Mouse (Mus musculus) MEL (cell line): ENCODE measurements around the gene Zfp385b. TPM values are rescaled to one million over a fixed set of nuclear protein-coding genes. Genes with fewer than 3 reads are reported as not detected.

Experiments used
- DNase-seq: peaks from one replicate; pipeline ENCODE4 v3.0.0; 2011; ENCODE audit warnings: low read depth, low spot score
- H3K27ac ChIP-seq: 2 replicates; pipeline ENCODE4 v1.5.1; 2012; ENCODE audit warnings: low read depth, mild to moderate bottlenecking, control low read depth, low read length, moderate library complexity; ENCODE audit not compliant: control insufficient read depth
- H3K27me3 ChIP-seq, 2 experiments: fragments of 150-350 bp in 1 of 2; sonication (generic) in 1 of 2; 2 replicates each; pipeline ENCODE4 v1.6.1; 2012; ENCODE audit warnings: low read length in 2 of 2, mild to moderate bottlenecking in 2 of 2, improper control_type of control experiment in 1 of 2, moderate library complexity in 1 of 2; ENCODE audit not compliant: insufficient read depth in 2 of 2, control insufficient read depth in 1 of 2
- H3K36me3 ChIP-seq, 2 experiments: 2 replicates each; pipeline ENCODE4 v1.6.1; 2012 to 2014; ENCODE audit warnings: low read length in 2 of 2, improper control_type of control experiment in 1 of 2, inconsistent platforms in 1 of 2, mild to moderate bottlenecking in 1 of 2; ENCODE audit not compliant: insufficient read depth in 2 of 2, control insufficient read depth in 1 of 2
- H3K4me1 ChIP-seq, 2 experiments: fragments of 150-350 bp in 1 of 2; sonication (generic) in 1 of 2; 2 replicates each; pipeline ENCODE4 v1.6.1; 2012; ENCODE audit warnings: low read length in 2 of 2, improper control_type of control experiment in 1 of 2, mild to moderate bottlenecking in 1 of 2; ENCODE audit not compliant: insufficient read depth in 2 of 2, control insufficient read depth in 1 of 2
- H3K4me3 ChIP-seq, 2 experiments: fragments of 150-350 bp in 1 of 2; sonication (generic) in 1 of 2; 2 replicates each; pipeline ENCODE4 v1.5.1; 2012; ENCODE audit warnings: low read depth in 2 of 2, low read length in 2 of 2, mild to moderate bottlenecking in 2 of 2, moderate library complexity in 2 of 2, control low read depth in 1 of 2, improper control_type of control experiment in 1 of 2; ENCODE audit not compliant: control insufficient read depth in 1 of 2, insufficient read depth in 1 of 2
- H3K79me2 ChIP-seq: 2 replicates; pipeline ENCODE4 v1.6.1; 2012; ENCODE audit warnings: mild to moderate bottlenecking, low read length, moderate library complexity; ENCODE audit not compliant: control insufficient read depth, poor library complexity, insufficient read depth
- H3K9ac ChIP-seq: 2 replicates; pipeline ENCODE4 v1.6.1; 2012; ENCODE audit warnings: low read depth, mild to moderate bottlenecking, control low read depth, low read length, moderate library complexity; ENCODE audit not compliant: control insufficient read depth, poor library complexity, severe bottlenecking
- H3K9me3 ChIP-seq: fragments of 150-350 bp; sonication (generic); replicated peaks from 2 replicates; pipeline ENCODE4 v1.6.1; 2012; ENCODE audit warnings: mild to moderate bottlenecking, low read length, improper control_type of control experiment, moderate library complexity; ENCODE audit not compliant: insufficient read depth
- CHD1 ChIP-seq: IDR thresholded peaks from 2 replicates; pipeline ENCODE4 v1.6.1; 2012; ENCODE audit warnings: low read depth, mild to moderate bottlenecking, inconsistent platforms, low read length, improper control_type of control experiment
- CTCF ChIP-seq, 3 experiments: IDR thresholded peaks in 2 of 3; conservative IDR thresholded peaks in 1 of 3; 2 replicates each; pipeline ENCODE4 v1.5.1; 2011 to 2012; ENCODE audit warnings: low read length in 3 of 3, low read depth in 2 of 3, mild to moderate bottlenecking in 2 of 3, improper control_type of control experiment in 1 of 3, inconsistent platforms in 1 of 3, mixed read lengths in 1 of 3, moderate library complexity in 1 of 3; ENCODE audit not compliant: control insufficient read depth in 1 of 3, insufficient read depth in 1 of 3, poor library complexity in 1 of 3, severe bottlenecking in 1 of 3
- E2F4 ChIP-seq: IDR thresholded peaks from 2 replicates; pipeline ENCODE4 v1.6.1; 2011; ENCODE audit warnings: low read depth, low read length, improper control_type of control experiment, borderline replicate concordance
- ETS1 ChIP-seq: IDR thresholded peaks from 2 replicates; pipeline ENCODE4 v1.6.1; 2012; ENCODE audit warnings: low read depth, mild to moderate bottlenecking, inconsistent platforms, low read length, improper control_type of control experiment, moderate library complexity
- KAT2A ChIP-seq: conservative IDR thresholded peaks from 2 replicates; pipeline ENCODE4 v1.6.1; 2012; ENCODE audit warnings: low read depth, low read length, improper control_type of control experiment, inconsistent platforms
- MAFK ChIP-seq: IDR thresholded peaks from 2 replicates; pipeline ENCODE4 v1.6.1; 2011; ENCODE audit warnings: low read depth, mild to moderate bottlenecking, low read length, improper control_type of control experiment, borderline replicate concordance
- MXI1 ChIP-seq: IDR thresholded peaks from 2 replicates; pipeline ENCODE4 v1.6.1; 2011; ENCODE audit warnings: mild to moderate bottlenecking, low read depth, low read length, improper control_type of control experiment
- MYC ChIP-seq: IDR thresholded peaks from 2 replicates; pipeline ENCODE4 v1.6.1; 2011; ENCODE audit warnings: low read depth, mild to moderate bottlenecking, low read length, improper control_type of control experiment, moderate library complexity
- NELFE ChIP-seq: IDR thresholded peaks from 2 replicates; pipeline ENCODE4 v1.6.1; 2011; ENCODE audit warnings: low read depth, low read length, improper control_type of control experiment
- NRF1 ChIP-seq: IDR thresholded peaks from 2 replicates; pipeline ENCODE4 v1.6.1; 2014; ENCODE audit warnings: low read depth, mild to moderate bottlenecking, inconsistent platforms, low read length, improper control_type of control experiment, moderate library complexity; ENCODE audit not compliant: poor library complexity, insufficient read depth, severe bottlenecking
- POLR2AphosphoS5 ChIP-seq: IDR thresholded peaks from 2 replicates; pipeline ENCODE4 v1.6.1; 2012; ENCODE audit warnings: low read depth, borderline replicate concordance, mild to moderate bottlenecking, inconsistent platforms, low read length, moderate library complexity, mixed read lengths
- SIN3A ChIP-seq: IDR thresholded peaks from 2 replicates; pipeline ENCODE4 v1.6.1; 2012; ENCODE audit warnings: low read length, improper control_type of control experiment, inconsistent platforms
- TAL1 ChIP-seq: IDR thresholded peaks from 2 replicates; pipeline ENCODE4 v1.6.1; 2012; ENCODE audit warnings: mild to moderate bottlenecking, inconsistent platforms, low read length, moderate library complexity, mixed read lengths
- TBP ChIP-seq: IDR thresholded peaks from 2 replicates; pipeline ENCODE4 v1.8.0; 2011; ENCODE audit warnings: low read depth, low read length, improper control_type of control experiment
- USF2 ChIP-seq, 2 experiments: IDR thresholded peaks; 2 replicates each; pipeline ENCODE4 v1.6.1; 2011 to 2012; ENCODE audit warnings: improper control_type of control experiment in 2 of 2, low read length in 2 of 2, borderline replicate concordance in 1 of 2, inconsistent platforms in 1 of 2, low read depth in 1 of 2, mild to moderate bottlenecking in 1 of 2; ENCODE audit not compliant: insufficient read depth in 1 of 2
- ZC3H11A ChIP-seq: IDR thresholded peaks from 2 replicates; pipeline ENCODE4 v1.6.1; 2012; ENCODE audit warnings: low read depth, mild to moderate bottlenecking, inconsistent platforms, low read length, improper control_type of control experiment
- polyA plus RNA-seq, 2 experiments: library from polyadenylated mRNA; stranded (reverse) in 1 of 2; unstranded in 1 of 2; fragments of >175 nt in 1 of 2; fragments of >200 nt in 1 of 2; gene quantifications; 2 replicates each; pipeline versions ENCODE4 v1.2.1 to v1.2.4; 2012; ENCODE audit warnings: low replicate concordance in 2 of 2, low read depth in 1 of 2; ENCODE audit not compliant: insufficient read length in 2 of 2, insufficient read depth in 1 of 2, missing spikeins in 1 of 2
- total RNA-seq: library from RNA; depleted of rRNA; stranded (reverse); fragments of 300-350 nt; gene quantifications from 2 replicates; pipeline ENCODE4 v1.2.3, GENCODE M21; 2012

The Zfp385b gene
- total and polyA plus RNA-seq, 3 experiments = not detected

DNA sequence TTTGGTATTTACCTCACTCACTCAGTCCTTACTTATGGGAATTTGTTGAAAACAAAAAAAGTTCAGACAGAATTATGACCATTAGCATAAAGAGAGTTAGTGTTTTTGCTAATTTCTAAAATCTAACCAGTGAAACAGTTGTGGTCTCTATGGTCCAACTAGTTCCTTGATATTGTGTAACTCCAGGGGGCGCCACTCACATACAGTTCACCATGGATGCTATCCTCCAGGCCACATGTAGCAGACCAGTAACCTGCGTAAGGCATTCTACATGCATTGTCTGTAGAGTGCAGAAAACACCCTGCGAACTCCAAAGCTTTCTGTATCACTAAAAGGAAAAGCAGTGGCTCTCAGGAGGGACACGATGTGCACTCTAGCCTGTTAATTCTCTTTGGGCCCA is 362.8 kb downstream of the Zfp385b start:
- no peak overlapping the region for H3K9ac ChIP-seq
- TF ChIP-seq TBP (no peak), CTCF (IDR thresholded peaks at IDR 0.05 in 2 of 3, conservative IDR thresholded peaks at IDR 0.05 in 1 of 3; ENCODE audit: control insufficient read depth in 1 of 3, insufficient read depth in 1 of 3, low read depth in 2 of 3, low read length in 3 of 3, poor library complexity in 1 of 3, severe bottlenecking in 1 of 3) (peak in 1 of 3 experiments; percentile 19; a peak in 1 of 6 replicates)
- no peak overlapping the region for H3K4me3 ChIP-seq
- no peaks in the 10 kb centered on the region for H3K9me3 ChIP-seq
- no peaks in the 10 kb centered on the region for H3K36me3 ChIP-seq
- no peaks in the 10 kb centered on the region for H3K4me1 ChIP-seq
- DNase-seq = peak; percentile 3
- no peaks in the 10 kb centered on the region for H3K79me2 ChIP-seq
- H3K27ac ChIP-seq = no peak overlapping the region
- no peaks in the 10 kb centered on the region for H3K27me3 ChIP-seq

DNA sequence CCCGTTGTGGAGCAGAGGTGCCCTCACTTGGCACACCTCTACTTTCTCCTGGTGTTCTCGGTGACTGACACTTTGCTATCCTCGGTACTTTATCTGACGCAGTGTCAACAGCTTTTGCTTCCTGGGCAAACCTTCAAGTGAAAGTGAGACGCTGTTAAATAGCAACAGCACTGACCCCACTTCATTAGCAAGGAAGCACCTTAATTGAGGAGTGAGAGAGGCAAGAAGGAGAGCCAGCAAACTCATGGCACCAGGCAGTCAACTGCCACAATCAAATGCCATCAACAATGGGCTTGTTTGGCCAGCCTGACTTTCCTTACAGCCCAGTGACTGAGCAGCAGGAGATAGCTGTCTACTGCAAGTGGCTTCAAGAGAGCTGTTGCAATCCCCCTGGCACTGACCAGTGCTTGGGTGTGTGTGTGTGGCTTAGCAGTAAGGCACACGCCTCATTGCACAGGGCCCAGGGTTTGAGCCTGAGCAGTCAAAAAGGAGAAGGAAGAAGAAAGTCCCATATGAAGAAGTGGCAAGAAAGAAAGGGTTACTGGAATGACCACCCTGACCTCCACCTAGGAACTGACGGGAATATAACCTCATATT is 365.0 kb downstream of the Zfp385b start:
- Histone ChIP-seq H3K36me3 (no peaks in the 10 kb centered on the region), H3K4me3 (no peak overlapping the region), H3K4me1 (no peaks in the 10 kb centered on the region), H3K9me3 (no peaks in the 10 kb centered on the region), H3K9ac (no peak overlapping the region), H3K27ac (no peak overlapping the region), H3K79me2 (no peaks in the 10 kb centered on the region), H3K27me3 (no peaks in the 10 kb centered on the region)
- no peak for TF ChIP-seq CHD1
- TF ChIP-seq MYC = no peak
- no peak for TF ChIP-seq KAT2A
- TF ChIP-seq SIN3A = no peak
- no peak for TF ChIP-seq NELFE
- TF ChIP-seq POLR2AphosphoS5 = no peak
- no peak for TF ChIP-seq MAFK
- TF ChIP-seq ZC3H11A = no peak
- TF ChIP-seq ETS1 = no peak
- no peak for TF ChIP-seq E2F4
- no peak for TF ChIP-seq NRF1
- no peak for TF ChIP-seq USF2 (IDR thresholded peaks at IDR 0.05; ENCODE audit: borderline replicate concordance in 1 of 2, insufficient read depth in 1 of 2, low read depth in 1 of 2, low read length in 2 of 2)
- no peak for TF ChIP-seq MXI1
- TF ChIP-seq TAL1 = no peak
- no peak for DNase-seq
